Mouse (Mus musculus): ENCODE measurements at regions not wholly inside any gene's neighbourhood (a gene's known extent, or its start where the extent isn't known, plus 50 kb on each side); places are given as distances from the start of the nearest gene placed in this dataset.
A peak's percentile ranks its signal among the peaks of the same experiment; 100 is the strongest.
"Not testable (repeated sequence)": the region's sequence is repeated elsewhere in the genome, so short reads cannot be mapped to it uniquely, and the experiment has no call there.

GRCm38 (mm10) chr9:43857988-43858387, 114.2 kb downstream of the Nectin1 start:
- DNase-seq (ENCODE audit: extremely low spot score): no peak

GRCm38 (mm10) chr9:43858761-43859160, 115.0 kb downstream of the Nectin1 start:
- no peak for DNase-seq (ENCODE audit: extremely low spot score)

- DNase-seq (ENCODE audit: extremely low spot score): no peak
These were observed 116.5 kb downstream of the Nectin1 start for GRCm38 (mm10) chr9:43860264-43860663.

GRCm38 (mm10) chr9:43861375-43861774, 117.6 kb downstream of the Nectin1 start:
- DNase-seq (ENCODE audit: extremely low spot score): no peak

- DNase-seq (ENCODE audit: extremely low spot score): not testable (repeated sequence)
These were observed 118.2 kb downstream of the Nectin1 start for GRCm38 (mm10) chr9:43862034-43862433.

GRCm38 (mm10) chr9:43863609-43864397, 120.0 kb downstream of the Nectin1 start:
- peak; percentile 48 for DNase-seq (ENCODE audit: extremely low spot score)

- no peak for DNase-seq (ENCODE audit: extremely low spot score)
These were observed 123.0 kb downstream of the Nectin1 start for GRCm38 (mm10) chr9:43866802-43867201.

GRCm38 (mm10) chr9:43873841-43874240, 130.1 kb downstream of the Nectin1 start:
- DNase-seq (ENCODE audit: extremely low spot score): no peak

GRCm38 (mm10) chr9:43874332-43874731, 130.5 kb downstream of the Nectin1 start:
- no peak for DNase-seq (ENCODE audit: extremely low spot score)

- no peak for DNase-seq (ENCODE audit: extremely low spot score)
These were observed 135.6 kb downstream of the Nectin1 start for GRCm38 (mm10) chr9:43879220-43879968.

GRCm38 (mm10) chr9:43879969-43880396, 136.2 kb downstream of the Nectin1 start:
- DNase-seq (ENCODE audit: extremely low spot score): peak; percentile 70

- no peak for DNase-seq (ENCODE audit: extremely low spot score)
These were observed 149.3 kb downstream of the Nectin1 start for GRCm38 (mm10) chr9:43893086-43893485.

GRCm38 (mm10) chr9:43899239-43899638, 143.9 kb upstream of the Thy1 start:
- no peak for DNase-seq (ENCODE audit: extremely low spot score)

- no peak for DNase-seq (ENCODE audit: extremely low spot score)
These were observed 134.9 kb upstream of the Thy1 start for GRCm38 (mm10) chr9:43908325-43908724.

- no peak for DNase-seq (ENCODE audit: extremely low spot score)
These were observed 128.2 kb upstream of the Thy1 start for GRCm38 (mm10) chr9:43915015-43915414.

GRCm38 (mm10) chr9:43917467-43917866, 125.7 kb upstream of the Thy1 start:
- DNase-seq (ENCODE audit: extremely low spot score): no peak

GRCm38 (mm10) chr9:43919010-43919409, 124.2 kb upstream of the Thy1 start:
- DNase-seq (ENCODE audit: extremely low spot score): no peak

GRCm38 (mm10) chr9:43920053-43920754, 123.0 kb upstream of the Thy1 start:
- peak; percentile 78 for DNase-seq (ENCODE audit: extremely low spot score)

GRCm38 (mm10) chr9:43922231-43922630, 121.0 kb upstream of the Thy1 start:
- no peak for DNase-seq (ENCODE audit: extremely low spot score)

GRCm38 (mm10) chr9:43923088-43923487, 120.1 kb upstream of the Thy1 start:
- DNase-seq (ENCODE audit: extremely low spot score): no peak

GRCm38 (mm10) chr9:43924795-43925194, 118.4 kb upstream of the Thy1 start:
- no peak for DNase-seq (ENCODE audit: extremely low spot score)

GRCm38 (mm10) chr9:43929312-43930036, 113.7 kb upstream of the Thy1 start:
- DNase-seq (ENCODE audit: extremely low spot score): no peak
